Mouse (Mus musculus) liver (tissue): ENCODE measurements around the gene Ulk4.
A peak's percentile ranks its signal among the peaks of the same experiment; 100 is the strongest.

Experiments
- DNase-seq: peaks from one replicate; pipeline ENCODE4 v3.0.0-alpha.2; 2020; ENCODE audit warnings: mixed read lengths

The Ulk4 gene

DNA sequence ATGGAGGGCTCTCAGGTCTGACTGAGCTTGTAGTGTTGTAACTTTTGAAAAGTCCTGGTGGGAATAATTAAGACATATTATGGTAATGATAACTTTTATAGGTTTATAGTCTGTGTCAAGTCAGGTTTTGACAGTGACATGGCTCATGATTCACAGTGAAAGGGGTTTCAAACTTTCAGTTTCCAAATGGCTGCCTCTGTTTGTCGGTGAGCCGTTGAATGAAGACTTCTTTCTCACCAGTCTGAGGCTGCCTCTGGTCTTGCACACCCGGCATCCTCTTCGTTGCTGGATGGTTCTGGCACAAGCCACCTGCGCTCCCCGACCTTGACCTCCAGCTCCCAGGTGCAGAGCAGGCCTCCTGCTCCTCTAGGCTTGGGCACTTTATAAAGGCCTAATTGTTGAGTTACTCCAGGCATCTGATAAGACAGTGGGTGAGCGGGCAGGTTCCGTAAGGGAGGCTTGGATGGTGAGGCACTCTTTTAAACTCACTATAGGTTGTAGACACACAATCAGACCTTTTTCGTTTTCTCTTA is 22.3 kb upstream of the Ulk4 start:
- no peak for DNase-seq

DNA sequence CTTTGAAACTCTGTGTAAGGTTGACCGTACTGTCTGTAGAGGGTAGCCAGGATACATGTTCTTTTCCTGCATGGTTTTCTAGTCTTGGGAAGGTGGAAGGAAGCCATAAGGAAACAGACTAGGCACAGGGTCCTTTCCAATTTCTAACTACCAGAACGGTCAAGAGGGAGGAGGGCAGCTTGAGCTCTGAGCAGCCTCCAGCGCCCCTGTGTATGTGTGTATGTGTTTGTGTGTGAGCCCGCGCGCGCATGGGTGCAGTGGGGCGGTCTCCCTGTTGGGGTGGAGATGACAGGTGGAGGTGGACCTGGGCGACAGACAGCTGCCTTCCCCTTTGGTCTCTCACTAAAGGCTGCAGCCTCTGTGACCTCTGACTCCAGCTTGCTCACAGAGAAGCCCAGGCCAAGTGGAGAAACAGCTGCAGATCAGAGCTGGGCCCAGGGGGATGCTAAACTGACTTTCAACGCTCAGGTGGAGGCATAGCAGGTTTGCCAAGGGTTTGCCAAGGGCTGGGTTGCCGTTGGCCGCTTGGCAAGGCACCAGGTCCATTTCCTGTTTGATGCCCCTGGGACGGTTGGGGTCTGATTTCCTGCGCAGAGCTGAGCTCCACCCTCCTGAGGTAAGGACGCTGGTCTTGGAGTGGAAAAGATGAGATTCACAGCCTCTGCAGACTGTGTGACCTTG is 21.6 kb upstream of the Ulk4 start:
- DNase-seq, result no peak

GRCm38 (mm10) chr9:121298065-121298398 is 21.0 kb upstream of the Ulk4 start:
- no peak for DNase-seq

DNA sequence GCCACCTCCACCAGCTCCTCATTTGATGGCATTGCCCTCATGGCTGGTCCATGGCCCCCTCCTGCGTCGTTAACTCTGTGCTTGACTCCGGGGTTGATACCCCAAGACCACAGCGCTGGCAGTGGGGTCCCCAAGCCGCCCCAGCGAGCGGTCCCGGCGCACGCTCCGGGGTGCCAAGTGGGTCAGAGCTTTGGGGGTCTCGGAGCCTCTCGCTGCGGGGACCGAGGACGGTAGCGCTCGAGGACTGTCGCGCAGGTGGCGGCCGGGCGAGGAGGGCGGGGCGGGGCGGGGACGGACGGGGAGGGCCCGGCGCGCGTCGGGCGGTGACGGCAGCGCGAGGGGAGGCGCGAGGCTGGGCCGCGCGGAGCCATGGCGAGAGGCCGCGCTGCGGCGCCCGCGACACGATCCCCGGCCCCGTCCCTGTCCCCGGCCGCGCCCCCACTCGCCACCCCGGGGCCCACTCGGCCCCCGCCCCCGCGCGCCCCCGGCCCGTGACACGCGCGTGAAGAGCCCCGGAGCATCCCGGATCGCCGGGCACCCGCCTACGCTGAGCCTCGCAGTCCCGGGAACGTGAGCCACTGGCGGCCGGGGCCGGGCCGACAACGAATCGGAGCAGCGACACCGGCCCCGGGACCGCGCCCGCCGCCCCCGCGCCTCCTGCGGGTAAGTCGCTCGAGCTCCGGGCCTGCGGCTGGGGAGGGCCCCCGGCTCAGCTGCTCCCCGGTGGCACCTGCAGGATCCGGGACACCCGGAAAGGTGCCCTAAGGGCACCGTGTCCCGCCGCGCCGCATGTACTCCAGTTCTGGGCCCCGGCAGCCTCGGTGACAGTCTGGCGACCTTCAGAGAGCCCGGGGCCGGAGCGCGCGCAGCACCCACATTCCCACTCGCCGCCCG is 20.4 kb upstream of the Ulk4 start, which contains the start of gene Trak1:
TSS of gene Trak1 (plus strand) at position 332 of the 894 bp plus-strand sequence.
- DNase-seq, result peak; percentile 77

GRCm38 (mm10) chr9:121295221-121295620 is 18.2 kb upstream of the Ulk4 start:
- DNase-seq, result no peak

- no peak for DNase-seq
Measured at GRCm38 (mm10) chr9:121293187-121293586, 16.2 kb upstream of the Ulk4 start.

DNA sequence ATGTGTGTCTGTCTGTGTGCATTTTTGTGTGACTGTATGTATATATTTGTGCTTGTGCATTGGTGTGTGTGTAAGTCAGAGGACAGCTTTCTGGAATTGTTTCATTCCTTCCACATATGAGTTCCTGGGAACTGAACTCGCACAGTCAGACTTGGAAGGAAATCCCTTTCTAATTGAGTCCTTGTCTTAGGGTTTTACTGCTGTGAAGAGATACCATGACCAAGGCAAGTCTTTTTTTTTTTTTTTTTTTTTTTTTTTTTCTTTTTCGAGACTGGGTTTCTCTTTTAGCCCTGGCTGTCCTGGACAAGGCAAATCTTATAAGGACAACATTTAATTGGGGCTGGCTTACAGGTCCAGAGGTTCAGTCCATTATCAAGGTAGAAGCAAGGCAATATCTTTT is 14.3 kb upstream of the Ulk4 start:
- DNase-seq, result no peak

DNA sequence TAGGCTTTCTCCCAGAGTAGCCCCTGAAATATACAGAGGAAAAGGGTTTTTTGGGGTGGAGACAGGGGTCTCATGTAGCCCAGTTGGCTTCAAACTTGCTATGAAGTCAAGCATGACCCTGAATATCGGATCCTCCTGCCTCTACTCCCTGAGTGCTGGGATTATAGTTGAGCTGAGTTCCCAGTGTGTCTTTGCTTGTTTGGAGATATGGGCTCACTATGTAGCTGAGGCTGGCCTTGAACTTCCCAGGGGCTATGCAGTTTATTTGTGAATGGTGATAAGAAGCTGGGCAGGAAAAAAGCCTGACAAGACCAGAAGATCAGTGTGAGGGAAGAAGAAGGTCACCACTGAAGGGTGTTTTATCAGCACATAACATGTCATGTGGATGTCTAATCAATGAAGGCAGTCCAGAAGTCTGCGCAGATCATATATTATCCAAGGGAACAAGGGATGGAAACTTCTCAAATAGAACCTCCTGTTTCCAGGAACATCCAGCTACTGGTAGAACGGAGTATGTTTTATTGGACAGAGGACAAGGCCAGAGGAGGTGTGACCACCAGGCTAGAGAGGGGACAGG is 9.4 kb upstream of the Ulk4 start:
- peak; percentile 42 for DNase-seq

GRCm38 (mm10) chr9:121285341-121286324 is 8.6 kb upstream of the Ulk4 start:
- peak; percentile 76 for DNase-seq

DNA sequence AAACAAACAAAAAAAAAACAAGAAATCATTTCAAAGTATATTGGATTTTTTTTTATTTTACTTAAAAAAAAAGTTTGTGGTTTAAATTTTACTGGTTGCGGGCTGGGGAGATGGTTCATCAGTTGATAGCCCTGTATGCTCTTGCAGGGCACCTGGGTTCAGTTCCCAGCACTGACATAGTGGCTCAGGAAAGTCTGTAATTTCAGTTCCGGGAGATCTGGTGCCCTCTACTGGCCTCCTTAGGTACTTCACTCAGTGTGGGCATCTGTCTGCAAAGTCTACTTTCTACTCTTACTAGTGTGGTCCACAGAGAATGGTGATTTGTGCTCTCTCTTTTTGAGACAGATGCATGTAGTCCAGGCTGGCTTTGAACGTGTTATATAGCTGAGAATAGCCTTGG is 7.4 kb upstream of the Ulk4 start:
- DNase-seq, result peak; percentile 63

DNA sequence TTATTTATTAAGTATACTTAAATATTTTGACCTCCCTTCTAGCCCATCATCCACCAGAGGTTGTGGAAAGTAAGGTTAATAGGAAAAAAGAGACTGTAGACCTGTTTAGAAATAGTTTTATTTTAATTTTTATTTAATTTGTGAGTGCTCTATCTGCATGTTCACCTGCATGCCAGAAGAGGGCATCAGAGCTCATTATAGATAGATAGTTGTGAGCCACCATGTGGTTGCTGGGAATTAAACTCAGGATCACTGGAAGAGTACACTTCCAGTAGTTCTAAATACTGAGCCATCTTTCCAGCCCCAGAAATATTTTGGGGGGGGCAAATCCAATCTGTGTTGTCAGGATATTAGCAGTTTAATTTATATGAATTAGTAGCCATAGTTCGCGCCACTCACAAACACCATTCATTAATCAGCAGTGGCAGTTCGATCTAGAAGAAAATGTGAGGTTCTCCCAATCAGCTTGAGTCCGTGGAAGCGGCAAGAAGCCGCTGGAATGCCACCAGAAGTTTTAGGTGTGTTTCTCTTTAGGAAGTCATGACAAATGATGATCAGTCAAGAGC is 6.7 kb upstream of the Ulk4 start:
- no peak for DNase-seq

DNA sequence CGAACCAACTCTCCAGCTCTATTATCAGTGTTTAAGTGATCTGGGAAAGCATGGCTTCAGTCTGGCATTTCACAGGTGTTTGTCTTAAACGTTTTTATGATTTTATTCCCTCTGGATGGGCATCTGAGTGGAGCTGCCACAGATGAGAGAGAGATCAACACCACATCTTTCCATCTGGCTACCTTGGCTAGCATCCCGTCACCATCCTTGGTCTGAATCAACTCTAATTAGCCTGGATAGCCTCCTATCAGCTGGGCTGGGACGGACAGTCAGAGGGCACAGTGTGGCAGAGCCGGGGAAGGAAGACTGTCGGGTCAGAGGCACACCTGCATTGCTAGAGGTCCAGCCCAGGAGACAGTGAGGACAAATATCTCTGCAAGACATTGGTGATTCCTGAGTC is 4.9 kb upstream of the Ulk4 start:
- no peak for DNase-seq

- no peak for DNase-seq
Measured at GRCm38 (mm10) chr9:121279216-121279615, 2.2 kb upstream of the Ulk4 start.

- DNase-seq, result no peak
Measured at GRCm38 (mm10) chr9:121276745-121277117, 266 bp downstream of the Ulk4 start.

DNA sequence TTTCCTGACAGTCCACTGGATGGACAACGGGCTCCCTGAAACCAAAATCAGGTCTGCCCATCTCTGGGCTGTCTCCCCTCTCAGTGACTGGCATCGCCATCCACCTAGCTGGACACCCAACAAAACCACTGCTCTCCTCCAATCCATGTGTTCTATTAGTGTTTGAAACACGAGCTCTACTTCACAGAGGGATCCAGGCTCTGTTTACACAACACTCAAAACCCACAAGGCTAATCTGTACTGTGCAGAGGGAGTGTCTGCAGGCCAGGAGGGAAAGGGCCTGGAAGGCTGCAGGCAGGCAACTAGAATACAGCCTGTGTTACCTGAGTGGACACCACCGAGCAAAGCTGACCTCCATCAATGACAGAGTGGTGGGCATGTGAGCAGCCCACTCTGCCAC is 5.4 kb downstream of the Ulk4 start:
- no peak for DNase-seq

- no peak for DNase-seq
Measured at GRCm38 (mm10) chr9:121271149-121271548, 5.8 kb downstream of the Ulk4 start.

DNA sequence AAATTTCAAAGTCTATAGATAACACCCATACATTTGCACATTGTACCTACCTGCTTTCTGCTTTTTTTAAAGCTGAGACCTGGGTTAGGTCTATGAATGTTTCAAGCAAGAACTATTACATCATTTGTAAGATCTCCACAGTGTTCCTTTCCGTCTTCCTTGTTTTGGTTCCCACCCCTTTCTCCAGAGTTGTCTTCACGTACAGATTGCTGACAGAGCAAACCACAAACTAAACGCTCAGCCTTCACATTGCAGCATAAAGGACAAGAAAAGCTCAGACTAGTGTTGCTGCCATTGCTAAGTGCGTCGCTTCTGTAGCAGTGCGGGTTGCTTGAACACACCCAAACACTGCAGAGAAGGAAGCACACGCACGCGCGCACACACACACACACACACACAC is 11.7 kb downstream of the Ulk4 start:
- no peak for DNase-seq

DNA sequence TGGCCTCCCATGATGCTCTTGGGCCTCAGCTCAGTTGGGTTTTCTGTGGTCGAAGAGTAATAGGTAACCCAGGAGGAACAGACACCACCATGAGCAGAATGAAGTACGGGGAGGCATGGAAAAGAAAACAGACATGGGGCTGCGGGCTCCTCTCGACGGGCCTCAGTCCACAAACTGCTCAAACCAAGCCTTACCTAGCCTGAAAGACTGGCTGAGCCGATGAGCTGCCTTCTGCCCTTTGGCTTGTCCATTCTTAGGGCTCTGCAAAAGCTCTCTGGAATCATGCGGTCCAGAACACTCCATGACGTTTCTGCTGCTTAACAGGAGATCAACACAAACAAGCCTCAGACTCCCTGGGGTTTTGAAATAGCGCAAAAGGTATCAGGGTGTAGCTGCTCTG is 19.9 kb downstream of the Ulk4 start:
- no peak for DNase-seq

DNA sequence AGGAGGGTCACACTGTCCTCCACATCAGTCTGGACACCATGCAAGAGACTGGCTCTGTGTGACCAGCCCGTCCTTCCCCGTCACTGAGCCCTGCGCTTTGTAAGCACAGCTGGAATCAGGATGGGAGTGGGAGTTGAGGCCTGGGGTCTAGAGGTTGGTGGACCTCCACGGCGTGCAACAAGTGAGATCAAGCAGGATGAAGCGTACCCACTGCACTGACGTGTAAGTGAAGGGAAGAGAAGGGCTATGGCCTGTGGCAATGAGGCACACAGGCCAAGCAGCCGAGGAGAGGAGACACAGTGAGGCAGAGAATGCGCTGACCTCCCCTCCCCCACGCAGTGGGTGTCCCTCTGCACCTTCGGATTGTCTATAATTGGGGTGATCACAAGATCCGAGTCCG is 22.2 kb downstream of the Ulk4 start:
- no peak for DNase-seq

DNA sequence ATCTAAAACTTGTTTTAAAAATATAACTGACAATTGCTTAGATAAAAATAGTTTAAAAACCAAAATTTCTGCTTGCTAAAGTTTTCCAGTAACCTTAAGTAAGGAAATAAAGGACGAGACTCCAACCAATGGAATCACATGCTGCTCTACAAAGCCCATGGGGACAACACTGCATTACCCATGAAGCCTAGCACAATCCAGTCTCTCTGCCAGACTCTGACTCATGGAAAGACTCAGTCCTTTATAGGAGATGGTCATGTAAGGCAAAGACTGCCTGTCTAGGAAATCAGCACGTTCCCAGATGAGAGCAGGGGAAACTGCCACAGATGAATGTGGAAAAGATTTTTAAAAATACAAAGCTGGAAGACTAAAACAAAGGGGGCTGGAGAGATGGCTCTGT is 23.0 kb downstream of the Ulk4 start:
- DNase-seq, result no peak

- DNase-seq, result no peak
Measured at GRCm38 (mm10) chr9:121250854-121251253, 26.1 kb downstream of the Ulk4 start.

GRCm38 (mm10) chr9:121249805-121250204 is 27.2 kb downstream of the Ulk4 start:
- DNase-seq, result peak; percentile 26
